Comparison of ENCODE assay signal across 7 mouse cellular contexts in the genomic region with DNA sequence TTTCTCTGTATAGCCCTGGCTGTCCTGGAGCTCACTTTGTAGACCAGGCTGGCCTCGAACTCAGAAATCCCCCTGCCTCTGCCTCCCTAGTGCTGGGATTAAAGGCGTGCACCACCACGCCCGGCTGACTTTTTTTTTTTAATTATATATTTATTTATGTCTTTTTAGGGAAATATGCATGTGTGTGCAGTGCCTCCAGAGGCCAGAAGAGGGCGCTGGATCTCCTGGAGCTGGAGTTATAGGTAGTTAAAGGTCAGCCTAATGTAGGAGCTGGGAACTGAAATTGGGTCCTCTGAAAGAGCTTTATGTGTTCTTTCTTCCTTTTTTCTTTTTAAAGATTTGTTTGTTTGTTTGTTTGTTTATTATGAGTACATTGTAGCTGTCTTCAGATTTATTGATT. TPM values are rescaled to one million over a fixed set of nuclear protein-coding genes. Genes with fewer than 3 reads are reported as not detected.
A peak's percentile ranks its signal among the peaks of the same experiment; 100 is the strongest.
DNase-seq lines count a peak whose midpoint lies in the region; ATAC-seq and TF ChIP-seq lines count a peak whose summit lies in the region.
"Not testable (repeated sequence)": the region's sequence is repeated elsewhere in the genome, so short reads cannot be mapped to it uniquely, and the experiment has no call there.

No protein-coding gene starts in this region.

- in situ Hi-C loops in CH12.LX (cut with MboI; ENCODE audit: low pct_ligation_motif_present, low pct_unique_long_range_greater_than_20kb, low sequenced_read_pairs), result loop anchor here (10.0 kb wide), 1 partner anchor 48 kb away; no protein-coding TSS in a partner anchor

- not testable (repeated sequence) for H3K9ac ChIP-seq in CH12.LX (ENCODE audit: insufficient read depth, low read depth); intestine, postnatal 0 days (ENCODE audit: low read depth, low read length); liver, embryonic 14.5 days (replicated peaks)

- dilution Hi-C loops in CH12.LX (cut with MboI; ENCODE audit: extremely low pct_ligation_motif_present, extremely low pct_unique_long_range_greater_than_20kb, low sequenced_read_pairs), result not testable (repeated sequence)

- H3K27ac ChIP-seq in CH12.LX (ENCODE audit: insufficient read depth, low read depth); intestine, postnatal 0 days (ENCODE audit: low read depth, low read length); liver, embryonic 14.5 days: not testable (repeated sequence)

- not testable (repeated sequence) for TF ChIP-seq RAD21 in CH12.LX (IDR thresholded peaks at IDR 0.05; ENCODE audit: low read depth, low read length)

- not testable (repeated sequence) for H3K9me3 ChIP-seq in CH12.LX (replicated peaks; ENCODE audit: low read length); intestine, postnatal 0 days (ENCODE audit: control insufficient read depth); liver, embryonic 14.5 days (ENCODE audit: control insufficient read depth, low read length)

- not testable (repeated sequence) for TF ChIP-seq POLR2A in CH12.LX (IDR thresholded peaks at IDR 0.05; ENCODE audit: low read depth, low read length)

- H3K36me3 ChIP-seq in CH12.LX (replicated peaks in 1 of 2; ENCODE audit: control insufficient read depth in 1 of 2, insufficient read depth in 1 of 2, low read length in 1 of 2), result peaks cover 0 to 20% of the 10 kb centered on the region in 2 experiments
- H3K36me3 ChIP-seq in intestine, postnatal 0 days (ENCODE audit: control insufficient read depth, insufficient read depth); liver, embryonic 14.5 days (replicated peaks; ENCODE audit: control insufficient read depth, insufficient read depth, low read depth): not testable (repeated sequence)

- H3K27me3 ChIP-seq in CH12.LX (replicated peaks); intestine, postnatal 0 days (replicated peaks; ENCODE audit: control insufficient read depth, insufficient read depth, low read length); liver, embryonic 14.5 days (ENCODE audit: control insufficient read depth, insufficient read depth, low read length): not testable (repeated sequence)

- TF ChIP-seq EP300 in CH12.LX (IDR thresholded peaks at IDR 0.05; ENCODE audit: low read length); liver, embryonic 14.5 days (IDR thresholded peaks at IDR 0.05; ENCODE audit: low read depth): not testable (repeated sequence)

- DNase-seq in CH12.LX (ENCODE audit: extremely low read depth) (peak; percentile 54), NIH3T3 (ENCODE audit: low read depth) (peak; percentile 23)
- peak; percentile 30 for DNase-seq in c-Kit-positive CD71-positive TER-119-positive erythroid progenitor cells, embryonic 14.5 days (ENCODE audit: low spot score)
- not testable (repeated sequence) for DNase-seq in liver, embryonic 14.5 days (ENCODE audit: low read depth in 3 of 3, low spot score in 3 of 3)
- DNase-seq in naive thymus-derived CD4-positive, alpha-beta T cell, adult 2 months (ENCODE audit: low read depth), result peak; percentile 41
- DNase-seq in thymus, postnatal 4 days, result peak; percentile 40

- not testable (repeated sequence) for ATAC-seq in intestine, postnatal 0 days; liver, embryonic 14.5 days (ENCODE audit: insufficient read depth)

- H3K4me1 ChIP-seq in CH12.LX (ENCODE audit: control insufficient read depth in 1 of 2, insufficient read depth in 2 of 2), result peaks cover 8 to 33% of the 10 kb centered on the region in 2 experiments
- H3K4me1 ChIP-seq in intestine, postnatal 0 days (replicated peaks; ENCODE audit: control insufficient read depth, insufficient read depth, low read length); liver, embryonic 14.5 days (replicated peaks; ENCODE audit: control insufficient read depth in 2 of 2, insufficient read depth in 2 of 2, low read length in 1 of 2): not testable (repeated sequence)

- not testable (repeated sequence) for H3K4me2 ChIP-seq in CH12.LX (ENCODE audit: insufficient read depth, low read depth, poor library complexity, severe bottlenecking); intestine, postnatal 0 days (replicated peaks; ENCODE audit: low read depth); liver, embryonic 14.5 days (ENCODE audit: low read depth)

- WGBS in intestine, postnatal 0 days, result 82% methylated on average over 5 of the region's 5 CpGs
- 58% methylated on average over 5 of the region's 5 CpGs for WGBS in liver, embryonic 14.5 days (ENCODE audit: insufficient replicate concordance)

- not testable (repeated sequence) for H3K79me2 ChIP-seq in CH12.LX (replicated peaks; ENCODE audit: control insufficient read depth, extremely low read depth, insufficient read depth, poor library complexity, severe bottlenecking)

- TF ChIP-seq CTCF in CH12.LX (conservative IDR thresholded peaks at IDR 0.05 in 1 of 2, IDR thresholded peaks at IDR 0.05 in 1 of 2; ENCODE audit: low read depth in 2 of 2, low read length in 2 of 2), result peak; percentile 37 to 40; a peak in 3 of 4 replicates
- peak; percentile 33 for TF ChIP-seq CTCF in intestine, postnatal 0 days (IDR thresholded peaks at IDR 0.05; ENCODE audit: low read depth)
- peak; percentile 49; the same call in 1 of the 2 replicates for TF ChIP-seq CTCF in liver, embryonic 14.5 days (IDR thresholded peaks at IDR 0.05; ENCODE audit: low read depth)

- H3K4me3 ChIP-seq in CH12.LX (replicated peaks in 1 of 3; ENCODE audit: low read depth in 2 of 3, low read length in 2 of 3, poor library complexity in 1 of 3); intestine, postnatal 0 days (ENCODE audit: low read depth, low read length); liver, embryonic 14.5 days (ENCODE audit: insufficient read depth in 1 of 2, low read depth in 2 of 2, low read length in 2 of 2): not testable (repeated sequence)

RNA-seq across cellular contexts. Expression of a gene that starts 25.2 kb away (rescaled TPM):
- total RNA-seq in CH12.LX (2012; rRNA removed) (40.3 and 43.4 TPM in 2 replicates), CH12.LX (2014; rRNA removed) (40.0 and 43.5 TPM in 2 replicates)
- polyA plus RNA-seq in CH12.LX (2012; ENCODE audit: insufficient read length, low read depth), result 27.5 and 29.8 TPM in 2 replicates
- polyA plus RNA-seq in intestine, postnatal 0 days (2015; fragmentation: Nextera tagmentation; extraction: Ambion mirVana), result 106 and 124 TPM in 2 replicates
- polyA plus RNA-seq in liver, embryonic 14.5 days (2012; rRNA removed), result 16.5 and 18.4 TPM in 2 replicates
- polyA plus RNA-seq in liver, embryonic 14.5 days (2014; fragmentation: Nextera tagmentation; extraction: Ambion mirVana), result 17.7 and 19.2 TPM in 2 replicates

RNA-seq across cellular contexts. Expression of a gene that starts 36.7 kb away (rescaled TPM):
- total RNA-seq in CH12.LX (2012; rRNA removed), result 29.9 and 32.7 TPM in 2 replicates
- 27.8 and 30.3 TPM in 2 replicates for total RNA-seq in CH12.LX (2014; rRNA removed)
- 28.8 and 32.0 TPM in 2 replicates for polyA plus RNA-seq in CH12.LX (2012; ENCODE audit: insufficient read length, low read depth)
- polyA plus RNA-seq in intestine, postnatal 0 days (2015; fragmentation: Nextera tagmentation; extraction: Ambion mirVana), result 4.0 and 4.4 TPM in 2 replicates
- 16.3 and 18.8 TPM in 2 replicates for polyA plus RNA-seq in liver, embryonic 14.5 days (2012; rRNA removed)
- 3.7 and 3.9 TPM in 2 replicates for polyA plus RNA-seq in liver, embryonic 14.5 days (2014; fragmentation: Nextera tagmentation; extraction: Ambion mirVana)
